Mouse (Mus musculus) kidney, adult 2 months (tissue): ENCODE data around the gene Dpysl5.

Experiments
- CTCF ChIP-seq: fragments of 200-500 bp; conservative IDR thresholded peaks from 2 replicates; pipeline ENCODE4 v1.5.1; 2011; ENCODE audit warnings: low read depth, mild to moderate bottlenecking, control low read depth, low read length, moderate library complexity, mixed read lengths; ENCODE audit not compliant: insufficient read depth, insufficient read length
- POLR2A ChIP-seq: fragments of 200-500 bp; IDR thresholded peaks from one replicate; pipeline ENCODE4 v1.6.1; 2011; ENCODE audit warnings: low read depth, low read length, control low read depth

- TF ChIP-seq CTCF (no peak), POLR2A (no peak)
Measured at GRCm38 (mm10) chr5:30765596-30766370, 54.4 kb downstream of the Dpysl5 start.
